In genomic region chr8:45528890-45529289, GRCm38 (mm10) we compare ENCODE assay signal across 30 mouse cellular contexts. TPM values are rescaled to one million over a fixed set of nuclear protein-coding genes. Genes with fewer than 3 reads are reported as not detected.
DNase-seq lines count a peak whose midpoint lies in the region; ATAC-seq and TF ChIP-seq lines count a peak whose summit lies in the region.
"Had no signal": no experiment of that assay in that cellular context is flagged by ENCODE, and none has a peak within 500 bp of the region (broad histone marks: within the 10 kb centered on the region; RNA-seq: fewer than 3 reads in every experiment).

No protein-coding gene starts in this region.

- peak; percentile 41 for ATAC-seq in lung, postnatal 0 days
- no peak for ATAC-seq in midbrain, embryonic 13.5 days
- ATAC-seq: activated CD4-positive, CD25-positive, alpha-beta regulatory T cell, adult 4 months; forebrain, embryonic 13.5 days; forebrain, embryonic 16.5 days had no signal

- no peaks in the 10 kb centered on the region for H3K4me1 ChIP-seq in lung, postnatal 0 days (ENCODE audit: insufficient read depth, low read depth, low read length)
- H3K4me1 ChIP-seq in midbrain, embryonic 13.5 days (replicated peaks) = no peaks in the 10 kb centered on the region
- H3K4me1 ChIP-seq: embryonic facial prominence, embryonic 10.5 days; embryonic facial prominence, embryonic 13.5 days; forebrain, embryonic 10.5 days; forebrain, embryonic 13.5 days; heart, embryonic 12.5 days; heart, embryonic 15.5 days had no signal

- WGBS in lung, postnatal 0 days = 32% methylated on average over 2 of the region's 2 CpGs
- 79% methylated on average over 2 of the region's 2 CpGs for WGBS in midbrain, embryonic 13.5 days

- no peak for TF ChIP-seq POLR2A in myocyte (IDR thresholded peaks at IDR 0.05; ENCODE audit: insufficient read length, low read depth)

- H3K4me2 ChIP-seq in lung, postnatal 0 days (replicated peaks; ENCODE audit: low read depth, low read length) = no peak overlapping the region
- peak overlapping the region; percentile 3 for H3K4me2 ChIP-seq in myocyte (ENCODE audit: low read depth)
- H3K4me2 ChIP-seq in midbrain, embryonic 13.5 days (replicated peaks) = no peak overlapping the region
- H3K4me2 ChIP-seq: embryonic facial prominence, embryonic 13.5 days; forebrain, embryonic 13.5 days; heart, embryonic 12.5 days; heart, embryonic 15.5 days; hindbrain, embryonic 14.5 days had no signal

- no peak overlapping the region for H3K27ac ChIP-seq in lung, postnatal 0 days (ENCODE audit: low read length)
- no peak overlapping the region for H3K27ac ChIP-seq in midbrain, embryonic 13.5 days
- H3K27ac ChIP-seq: embryonic facial prominence, embryonic 10.5 days; embryonic facial prominence, embryonic 13.5 days; forebrain, embryonic 10.5 days; forebrain, embryonic 13.5 days; gastrocnemius, adult 2 months; heart, embryonic 15.5 days; hindbrain, embryonic 14.5 days had no signal

- TF ChIP-seq EP300 in lung, postnatal 0 days (IDR thresholded peaks at IDR 0.05) = peak; percentile 87

- peak; percentile 15 for DNase-seq in lung, postnatal 0 days (ENCODE audit: low spot score)
- no peak for DNase-seq in lung, postnatal 14 days
- DNase-seq in Muller cell, postnatal 12 days (ENCODE audit: inconsistent ontology term) = peak; percentile 93
- no peak for DNase-seq in kidney, postnatal 25 days
- no peak for DNase-seq in kidney, adult 8-10 months
- DNase-seq: adrenal gland, adult 8-10 months; adrenal gland, postnatal 25 days; cerebellum, adult 11-12 months; cerebellum, adult 8-10 months; cerebellum, postnatal 10 days; cerebellum, postnatal 36 days; embryo, embryonic 11 days; gastrocnemius, adult 2 months; gastrocnemius, postnatal 14 days; heart, adult 11 months; heart, postnatal 14 days; heart, postnatal 4 days had no signal

- H3K79me2 ChIP-seq in myocyte (ENCODE audit: control insufficient read depth, insufficient read depth) = no peaks in the 10 kb centered on the region

- H3K36me3 ChIP-seq in lung, postnatal 0 days (ENCODE audit: insufficient read depth, low read length) = no peaks in the 10 kb centered on the region
- H3K36me3 ChIP-seq in myocyte (ENCODE audit: control insufficient read depth, insufficient read depth) = no peaks in the 10 kb centered on the region
- peaks cover 15% of the 10 kb centered on the region for H3K36me3 ChIP-seq in midbrain, embryonic 13.5 days
- H3K36me3 ChIP-seq: embryonic facial prominence, embryonic 10.5 days; embryonic facial prominence, embryonic 13.5 days; forebrain, embryonic 10.5 days; G1E; heart, embryonic 12.5 days; heart, embryonic 15.5 days had no signal

- TF ChIP-seq CTCF in lung, postnatal 0 days (IDR thresholded peaks at IDR 0.05) = no peak

- H3K9ac ChIP-seq in lung, postnatal 0 days (replicated peaks; ENCODE audit: low read depth) = no peak overlapping the region
- no peak overlapping the region for H3K9ac ChIP-seq in midbrain, embryonic 13.5 days (replicated peaks)
- H3K9ac ChIP-seq: embryonic facial prominence, embryonic 13.5 days; forebrain, embryonic 13.5 days; heart, embryonic 12.5 days; heart, embryonic 15.5 days; hindbrain, embryonic 14.5 days had no signal

- H3K4me3 ChIP-seq in lung, postnatal 0 days (ENCODE audit: low read depth, low read length) = no peak overlapping the region
- H3K4me3 ChIP-seq in myocyte = no peak overlapping the region
- H3K4me3 ChIP-seq in midbrain, embryonic 13.5 days (replicated peaks) = no peak overlapping the region
- H3K4me3 ChIP-seq: embryonic facial prominence, embryonic 10.5 days; embryonic facial prominence, embryonic 13.5 days; forebrain, embryonic 10.5 days; forebrain, embryonic 13.5 days; gastrocnemius, adult 2 months; heart, embryonic 12.5 days; heart, embryonic 15.5 days had no signal

- no peaks in the 10 kb centered on the region for H3K27me3 ChIP-seq in lung, postnatal 0 days (replicated peaks; ENCODE audit: insufficient read depth, low read length)
- H3K27me3 ChIP-seq in myocyte (ENCODE audit: control insufficient read depth, insufficient read depth, insufficient read length) = no peaks in the 10 kb centered on the region
- H3K27me3 ChIP-seq in midbrain, embryonic 13.5 days = no peaks in the 10 kb centered on the region
- H3K27me3 ChIP-seq: CH12.LX; embryonic facial prominence, embryonic 13.5 days; forebrain, embryonic 13.5 days; heart, embryonic 12.5 days; heart, embryonic 15.5 days had no signal

- no peaks in the 10 kb centered on the region for H3K9me3 ChIP-seq in lung, postnatal 0 days (ENCODE audit: low read length)
- 0 out of 2 replicates have a peak, but pooled peaks cover 5% of the 10 kb centered on the region for H3K9me3 ChIP-seq in midbrain, embryonic 13.5 days
- H3K9me3 ChIP-seq: embryonic facial prominence, embryonic 10.5 days; embryonic facial prominence, embryonic 13.5 days; forebrain, embryonic 10.5 days; forebrain, embryonic 13.5 days; heart, embryonic 12.5 days; heart, embryonic 15.5 days had no signal

- H3ac ChIP-seq in myocyte (ENCODE audit: control insufficient read depth, insufficient read length) = no peak overlapping the region

TF ChIP-seq in myocyte, 11 proteins besides CTCF, POLR2A, EP300 and RAD21:
- TF ChIP-seq POLR2AphosphoS2 (IDR thresholded peaks at IDR 0.05; ENCODE audit: insufficient read length, low read depth) (no peak), MYOD1 (IDR thresholded peaks at IDR 0.05; ENCODE audit: control insufficient read depth in 1 of 3, insufficient read length in 2 of 3, low read depth in 2 of 3) (no peak), SRF (IDR thresholded peaks at IDR 0.05; ENCODE audit: control insufficient read depth, insufficient read length, low read depth) (no peak), TCF12 (IDR thresholded peaks at IDR 0.05; ENCODE audit: insufficient read depth, poor library complexity, severe bottlenecking) (no peak), MYOG (IDR thresholded peaks at IDR 0.05; ENCODE audit: control insufficient read depth in 1 of 3, insufficient read depth in 1 of 3, insufficient read length in 2 of 3, low read depth in 2 of 3) (no peak), MAX (IDR thresholded peaks at IDR 0.05; ENCODE audit: low read depth) (no peak), USF1 (IDR thresholded peaks at IDR 0.05; ENCODE audit: low read depth) (no peak), CEBPB (IDR thresholded peaks at IDR 0.05; ENCODE audit: insufficient read depth, poor library complexity, severe bottlenecking) (no peak), E2F4 (IDR thresholded peaks at IDR 0.05; ENCODE audit: insufficient read depth) (no peak), TCF3 (IDR thresholded peaks at IDR 0.05; ENCODE audit: insufficient read length, low read depth) (no peak), REST (IDR thresholded peaks at IDR 0.05; ENCODE audit: insufficient read depth, insufficient read length) (no peak)

RNA-seq across cellular contexts. Expression of gene Sorbs2, which starts 21.3 kb away (rescaled TPM):
- 5.8 and 7.0 TPM in 2 replicates for polyA plus RNA-seq in lung, postnatal 0 days (2015; fragmentation: Nextera tagmentation; extraction: Ambion mirVana)
- polyA plus RNA-seq in myocyte (2012; fragmentation: generic; extraction: Trizol) = 14.3 TPM
- 77.9 and 79.9 TPM in 2 replicates for polyA plus RNA-seq in midbrain, embryonic 13.5 days (2015; fragmentation: Nextera tagmentation; extraction: Ambion mirVana)
- polyA plus RNA-seq: G1E had no signal

Comparison
In these comparisons a context has a peak if more than half of its experiments do, and no peak if none do; other contexts are left out.
1. DNase-seq: peak in lung, postnatal 0 days (single experiment) and Muller cell, postnatal 12 days (single experiment); none in lung, postnatal 14 days (single experiment), kidney, postnatal 25 days (0 of 2) and kidney, adult 8-10 months (0 of 2).